Comparison of ENCODE assay signal across 11 mouse cellular contexts in the genomic region with DNA sequence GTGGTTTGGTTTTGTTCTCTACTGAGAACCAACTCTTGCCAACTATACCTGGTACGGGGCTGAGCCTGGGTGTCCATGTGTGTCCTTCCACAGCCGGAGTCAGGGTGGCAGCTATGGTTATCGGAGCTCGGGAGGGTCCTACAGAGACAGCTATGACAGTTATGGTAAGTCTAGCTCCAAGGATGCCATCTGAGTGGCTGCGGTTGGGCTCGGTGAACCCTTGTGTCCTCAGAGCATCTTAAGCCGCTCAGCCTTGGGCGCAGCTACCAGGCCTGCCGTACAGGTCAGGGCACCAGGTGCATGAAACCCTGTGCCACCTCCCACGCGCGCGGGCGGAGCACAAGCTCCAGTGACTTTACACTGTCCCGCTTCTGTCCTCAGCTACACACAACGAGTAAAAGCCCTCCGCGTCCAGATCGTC. TPM values are rescaled to one million over a fixed set of nuclear protein-coding genes. Genes with fewer than 3 reads are reported as not detected.
A peak's percentile ranks its signal among the peaks of the same experiment; 100 is the strongest.
DNase-seq lines count a peak whose midpoint lies in the region; ATAC-seq and TF ChIP-seq lines count a peak whose summit lies in the region.
"Had no signal": no experiment of that assay in that cellular context is flagged by ENCODE, and none has a peak within 500 bp of the region (broad histone marks: within the 10 kb centered on the region; RNA-seq: fewer than 3 reads in every experiment).

No protein-coding gene starts in this region.

- no peak for ATAC-seq in G1E (ENCODE audit: extremely low read depth, insufficient number of reproducible peaks, low FRiP score, poor library complexity, severe bottlenecking)
- no peak for ATAC-seq in kidney, embryonic 16.5 days (ENCODE audit: low FRiP score, low TSS enrichment)

- no peak for TF ChIP-seq CTCF in G1E (IDR thresholded peaks at IDR 0.05; ENCODE audit: low read depth, low read length)

- peak overlapping the region; percentile 10; the same call in 1 of the 2 replicates for H3K4me3 ChIP-seq in G1E (ENCODE audit: low read depth, low read length)
- H3K4me3 ChIP-seq in kidney, embryonic 16.5 days (ENCODE audit: low read length): no peak overlapping the region
- H3K4me3 ChIP-seq: heart, embryonic 13.5 days had no signal

- WGBS in kidney, embryonic 16.5 days: 65% methylated on average over 19 of the region's 19 CpGs

- H3K27me3 ChIP-seq in G1E (ENCODE audit: insufficient read depth, low read length): no peaks in the 10 kb centered on the region; the same call in 1 of the 2 replicates
- H3K27me3 ChIP-seq in kidney, embryonic 16.5 days (ENCODE audit: insufficient read depth, low read length): no peaks in the 10 kb centered on the region
- H3K27me3 ChIP-seq: heart, embryonic 13.5 days had no signal

- no peak overlapping the region for H3K4me2 ChIP-seq in kidney, embryonic 16.5 days (replicated peaks; ENCODE audit: low read depth, low read length)
- H3K4me2 ChIP-seq: heart, embryonic 13.5 days had no signal

- intact Hi-C loops in gastrocnemius, postnatal 14 days (cut with DNase I; ENCODE audit: low total_unique reads): no loop called here

- H3K9ac ChIP-seq in kidney, embryonic 16.5 days (replicated peaks; ENCODE audit: low read length): peak overlapping the region; percentile 36; the same call in 1 of the 2 replicates

- DNase-seq in gastrocnemius, postnatal 14 days: peak; percentile 14
- DNase-seq in gastrocnemius, postnatal 10 days: no peak
- DNase-seq in layer of hippocampus, adult 9-11 months: peak; percentile 52
- no peak for DNase-seq in layer of hippocampus, adult 8-10 months (ENCODE audit: low spot score in 2 of 2)
- DNase-seq in G1E (ENCODE audit: low spot score): no peak
- DNase-seq in urinary bladder, postnatal 14 days (ENCODE audit: low spot score): no peak
- DNase-seq in right cerebral cortex, postnatal 25 days: no peak
- DNase-seq: left cerebral cortex, postnatal 4 days; right cerebral cortex, adult 18-20 months had no signal

- no peak overlapping the region for H3K27ac ChIP-seq in kidney, embryonic 16.5 days (ENCODE audit: low read length)

- H3K4me1 ChIP-seq in G1E (ENCODE audit: insufficient read depth, low read depth, low read length): peaks cover 71% of the 10 kb centered on the region
- H3K4me1 ChIP-seq in kidney, embryonic 16.5 days (ENCODE audit: insufficient read depth, low read length): peaks cover 46% of the 10 kb centered on the region

- H3K36me3 ChIP-seq in G1E (replicated peaks): peaks cover 62% of the 10 kb centered on the region
- H3K36me3 ChIP-seq in kidney, embryonic 16.5 days (ENCODE audit: insufficient read depth, low read length): peaks cover 26% of the 10 kb centered on the region

- H3K9me3 ChIP-seq in G1E (replicated peaks): peaks cover 24% of the 10 kb centered on the region
- no peaks in the 10 kb centered on the region for H3K9me3 ChIP-seq in kidney, embryonic 16.5 days (ENCODE audit: low read length)
- H3K9me3 ChIP-seq: heart, embryonic 13.5 days had no signal

RNA-seq across cellular contexts. Expression of gene 1600002K03Rik, which starts 2.1 kb away (rescaled TPM):
- 1 to 10 TPM; 3.3 to 4.2 TPM for total RNA-seq in gastrocnemius, postnatal 14 days (2021)
- total RNA-seq in gastrocnemius, postnatal 10 days (2021): 1 to 10 TPM; 3.9 to 5.5 TPM
- total RNA-seq in layer of hippocampus, adult 8-10 months (2022): 1 to 10 TPM; 1.8 to 9.0 (median 6.2) TPM
- total RNA-seq in G1E (2014; fragmentation: Nextera tagmentation): 1.6 TPM in 1 of 2 replicates, not detected in the other
- total RNA-seq in G1E (2017): 7.8 and 8.9 TPM in 2 replicates
- 4.8 and 5.0 TPM in 2 replicates for polyA plus RNA-seq in G1E (2012)
- polyA plus RNA-seq in kidney, embryonic 16.5 days (2015; fragmentation: Nextera tagmentation; extraction: Ambion mirVana): 15.2 and 15.3 TPM in 2 replicates

RNA-seq across cellular contexts. Expression of gene Cirbp, which starts 4.8 kb away (rescaled TPM):
- total RNA-seq in gastrocnemius, postnatal 14 days (2021): 10 to 100 TPM; 41.4 to 41.5 TPM
- 10 to 100 TPM; 84.3 to 88.4 TPM for total RNA-seq in gastrocnemius, postnatal 10 days (2021)
- total RNA-seq in layer of hippocampus, adult 8-10 months (2022): 100 to 1,000 TPM in 2 of 4 experiments, 10 to 100 TPM in 2; 75.7 to 148 (median 96.4) TPM
- total RNA-seq in G1E (2014; fragmentation: Nextera tagmentation) (18.1 and 21.2 TPM in 2 replicates), G1E (2017) (32.6 and 34.8 TPM in 2 replicates)
- polyA plus RNA-seq in G1E (2012): 41.4 and 45.2 TPM in 2 replicates
- 96.2 and 101 TPM in 2 replicates for polyA plus RNA-seq in kidney, embryonic 16.5 days (2015; fragmentation: Nextera tagmentation; extraction: Ambion mirVana)

RNA-seq across cellular contexts. Expression of gene Efna2, which starts 8.7 kb away (rescaled TPM):
- total RNA-seq in gastrocnemius, postnatal 14 days (2021): under 1 TPM; 0.58 to 0.98 TPM
- total RNA-seq in gastrocnemius, postnatal 10 days (2021): 1 to 10 TPM; 1.1 to 1.9 TPM
- total RNA-seq in layer of hippocampus, adult 8-10 months (2022): 1 to 10 TPM; 7.4 to 8.3 (median 7.9) TPM
- not detected in 2 replicates for total RNA-seq in G1E (2014; fragmentation: Nextera tagmentation)
- total RNA-seq in G1E (2017): not detected in 2 replicates
- polyA plus RNA-seq in G1E (2012): 0.18 and 0.20 TPM in 2 replicates
- polyA plus RNA-seq in kidney, embryonic 16.5 days (2015; fragmentation: Nextera tagmentation; extraction: Ambion mirVana): 11.0 and 11.8 TPM in 2 replicates

RNA-seq across cellular contexts. Expression of gene Midn, which starts 22.5 kb away (rescaled TPM):
- 10 to 100 TPM; 40.3 to 43.6 TPM for total RNA-seq in gastrocnemius, postnatal 14 days (2021)
- 10 to 100 TPM; 34.3 to 62.7 TPM for total RNA-seq in gastrocnemius, postnatal 10 days (2021)
- total RNA-seq in layer of hippocampus, adult 8-10 months (2022): 10 to 100 TPM; 47.2 to 63.6 (median 58.0) TPM
- 89.8 and 92.3 TPM in 2 replicates for total RNA-seq in G1E (2014; fragmentation: Nextera tagmentation)
- total RNA-seq in G1E (2017): 19.2 and 24.3 TPM in 2 replicates
- polyA plus RNA-seq in G1E (2012): 295 and 302 TPM in 2 replicates
- 15.9 and 16.8 TPM in 2 replicates for polyA plus RNA-seq in kidney, embryonic 16.5 days (2015; fragmentation: Nextera tagmentation; extraction: Ambion mirVana)

RNA-seq across cellular contexts. Expression of gene Cbarp, which starts 30.0 kb away (rescaled TPM):
- 1 to 10 TPM; 1.6 TPM for total RNA-seq in gastrocnemius, postnatal 14 days (2021)
- total RNA-seq in gastrocnemius, postnatal 10 days (2021): 1 to 10 TPM; 2.3 to 3.2 TPM
- total RNA-seq in layer of hippocampus, adult 8-10 months (2022): 100 to 1,000 TPM; 295 to 345 (median 308) TPM
- total RNA-seq in G1E (2014; fragmentation: Nextera tagmentation) (67.2 and 74.4 TPM in 2 replicates), G1E (2017) (3.7 and 5.5 TPM in 2 replicates)
- 66.6 and 73.9 TPM in 2 replicates for polyA plus RNA-seq in G1E (2012)
- polyA plus RNA-seq in kidney, embryonic 16.5 days (2015; fragmentation: Nextera tagmentation; extraction: Ambion mirVana): 6.4 and 7.3 TPM in 2 replicates

Comparison
In these comparisons a context has a peak if more than half of its experiments do, and no peak if none do; other contexts are left out.
1. DNase-seq: peak in gastrocnemius, postnatal 14 days (single experiment) and layer of hippocampus, adult 9-11 months (single experiment); none in gastrocnemius, postnatal 10 days (single experiment), layer of hippocampus, adult 8-10 months (0 of 2), G1E (single experiment), urinary bladder, postnatal 14 days (single experiment) and right cerebral cortex, postnatal 25 days (single experiment).